Mouse (Mus musculus) liver, embryonic 14.5 days (tissue): ENCODE measurements around the gene Icam1. TPM values are rescaled to one million over a fixed set of nuclear protein-coding genes. Genes with fewer than 3 reads are reported as not detected.
A peak's percentile ranks its signal among the peaks of the same experiment; 100 is the strongest.

Source experiments
- ATAC-seq: fragments of 200-750 bp; cut with Nextera tagmentation; 2 replicates; pipeline ENCODE4 v1.8.0; 2017; ENCODE audit warnings: moderate number of reproducible peaks, mild to moderate bottlenecking, moderate library complexity; ENCODE audit not compliant: insufficient read depth
- DNase-seq, 3 experiments: peaks; one replicate each; pipeline ENCODE4 v3.0.0-alpha.2; 2012 to 2013; ENCODE audit warnings: low read depth in 3 of 3, low spot score in 3 of 3
- H3K27ac ChIP-seq: fragments of 300-500 bp; sonication (generic); 2 replicates; pipeline ENCODE4 v1.5.1; 2014; ENCODE audit warnings: moderate library complexity, mild to moderate bottlenecking, control low read depth, inconsistent platforms
- H3K27me3 ChIP-seq: fragments of 300-500 bp; sonication (generic); 2 replicates; pipeline ENCODE4 v1.6.1; 2014; ENCODE audit warnings: mild to moderate bottlenecking, low read length, moderate library complexity; ENCODE audit not compliant: control insufficient read depth, insufficient read depth
- H3K36me3 ChIP-seq: fragments of 300-500 bp; sonication (generic); replicated peaks from 2 replicates; pipeline ENCODE4 v1.6.1; 2014; ENCODE audit warnings: low read depth; ENCODE audit not compliant: control insufficient read depth, insufficient read depth
- H3K4me1 ChIP-seq, 2 experiments: fragments of 200-500 bp in 1 of 2; fragments of 300-500 bp in 1 of 2; sonication (generic) in 1 of 2; replicated peaks; 2 replicates each; pipeline ENCODE4 v1.6.1; 2012 to 2014; ENCODE audit warnings: antibody characterized with exemption in 1 of 2, inconsistent platforms in 1 of 2, low read length in 1 of 2; ENCODE audit not compliant: control insufficient read depth in 2 of 2, insufficient read depth in 2 of 2
- H3K4me2 ChIP-seq: fragments of 300-500 bp; sonication (generic); 2 replicates; pipeline ENCODE4 v1.6.1; 2014; ENCODE audit warnings: low read depth, mild to moderate bottlenecking, control low read depth, moderate library complexity
- H3K4me3 ChIP-seq, 2 experiments: fragments of 200-500 bp in 1 of 2; fragments of 300-500 bp in 1 of 2; sonication (generic) in 1 of 2; 2 replicates each; pipeline ENCODE4 v1.5.1; 2012 to 2014; ENCODE audit warnings: low read depth in 2 of 2, low read length in 2 of 2, mild to moderate bottlenecking in 2 of 2, control low read depth in 1 of 2, inconsistent platforms in 1 of 2, moderate library complexity in 1 of 2; ENCODE audit not compliant: insufficient read depth in 1 of 2
- H3K9ac ChIP-seq: fragments of 300-500 bp; sonication (generic); replicated peaks from 2 replicates; pipeline ENCODE4 v1.6.1; 2014; ENCODE audit warnings: mild to moderate bottlenecking, control low read depth, moderate library complexity
- H3K9me3 ChIP-seq: fragments of 300-500 bp; sonication (generic); 2 replicates; pipeline ENCODE4 v1.6.1; 2016; ENCODE audit warnings: low read length, mixed read lengths; ENCODE audit not compliant: control insufficient read depth
- CTCF ChIP-seq: IDR thresholded peaks from 2 replicates; pipeline ENCODE4 v1.5.1; 2016; ENCODE audit warnings: antibody characterized with exemption, low read depth, control low read depth
- EP300 ChIP-seq: IDR thresholded peaks from 2 replicates; pipeline ENCODE4 v1.6.1; 2016; ENCODE audit warnings: antibody characterized with exemption, low read depth
- WGBS: fragments of 180-500 bp; shearing (Covaris S2); extraction: QIAGEN DNeasy Blood & Tissue Kit; methylation state at CpG from one replicate; pipeline ENCODE4 v1.1.7; 2014; ENCODE audit not compliant: insufficient replicate concordance; 5-methylcytosine and 5-hydroxymethylcytosine counted together
- polyA plus RNA-seq, 2 experiments: library from polyadenylated mRNA; depleted of rRNA in 1 of 2; stranded (reverse) in 1 of 2; unstranded in 1 of 2; fragments of >200 nt; fragmentation: Nextera tagmentation in 1 of 2; extraction: Ambion mirVana in 1 of 2; gene quantifications; 2 replicates each; pipeline versions ENCODE4 v1.2.1 to v1.2.3; 2012 to 2014

The Icam1 gene
- polyA plus RNA-seq, 2 experiments = 6.9 to 7.9 TPM

- Histone ChIP-seq H3K27ac (no peak overlapping the region), H3K36me3 (no peaks in the 10 kb centered on the region), H3K4me2 (no peak overlapping the region), H3K4me1 (peaks cover 18 to 22% of the 10 kb centered on the region in 2 experiments), H3K9me3 (no peaks in the 10 kb centered on the region), H3K4me3 (no peak overlapping the region), H3K9ac (no peak overlapping the region), H3K27me3 (peaks cover 70% of the 10 kb centered on the region)
- 5% methylated on average over 17 of the region's 17 CpGs for WGBS
- ATAC-seq (no peak), DNase-seq (no peak)
- TF ChIP-seq EP300 (no peak), CTCF (no peak)
Measured at GRCm38 (mm10) chr9:21034481-21035085, 18.8 kb downstream of the Icam1 start.

GRCm38 (mm10) chr9:21035586-21035985 lies 19.8 kb downstream of the Icam1 start:
- Histone ChIP-seq H3K4me2 (no peak overlapping the region), H3K4me1 (peaks cover 28 to 30% of the 10 kb centered on the region in 2 experiments), H3K27me3 (peaks cover 70% of the 10 kb centered on the region), H3K9me3 (no peaks in the 10 kb centered on the region), H3K4me3 (no peak overlapping the region), H3K27ac (no peak overlapping the region), H3K36me3 (no peaks in the 10 kb centered on the region), H3K9ac (no peak overlapping the region)
- ATAC-seq (no peak), DNase-seq (no peak)
- 41% methylated on average over 9 of the region's 9 CpGs for WGBS
- no peak for TF ChIP-seq CTCF
- no peak for TF ChIP-seq EP300

GRCm38 (mm10) chr9:21036161-21036560 lies 20.4 kb downstream of the Icam1 start:
- no peak for TF ChIP-seq CTCF
- TF ChIP-seq EP300 = no peak
- no peaks in the 10 kb centered on the region for H3K9me3 ChIP-seq
- no peak overlapping the region for H3K27ac ChIP-seq
- 7% methylated on average over 20 of the region's 20 CpGs for WGBS
- peaks cover 26 to 30% of the 10 kb centered on the region in 2 experiments for H3K4me1 ChIP-seq
- no peaks in the 10 kb centered on the region for H3K36me3 ChIP-seq
- ATAC-seq = no peak
- H3K27me3 ChIP-seq = peaks cover 70% of the 10 kb centered on the region
- H3K4me3 ChIP-seq = no peak overlapping the region
- H3K4me2 ChIP-seq = no peak overlapping the region
- no peak overlapping the region for H3K9ac ChIP-seq
- DNase-seq = no peak

- H3K4me3 ChIP-seq = no peak overlapping the region
- H3K4me2 ChIP-seq = no peak overlapping the region
- peaks cover 25 to 26% of the 10 kb centered on the region in 2 experiments for H3K4me1 ChIP-seq
- no peaks in the 10 kb centered on the region for H3K9me3 ChIP-seq
- H3K27ac ChIP-seq = no peak overlapping the region
- TF ChIP-seq CTCF (no peak), EP300 (no peak)
- H3K36me3 ChIP-seq = no peaks in the 10 kb centered on the region
- ATAC-seq (no peak), DNase-seq (no peak)
- peaks cover 70% of the 10 kb centered on the region for H3K27me3 ChIP-seq
- WGBS = 6% methylated on average over 22 of the region's 22 CpGs
- no peak overlapping the region for H3K9ac ChIP-seq
Measured at GRCm38 (mm10) chr9:21036666-21037065, 20.9 kb downstream of the Icam1 start.

- no peak overlapping the region for H3K9ac ChIP-seq
- 6% methylated on average over 31 of the region's 31 CpGs for WGBS
- peak overlapping the region in 1 of 2 experiments; percentile 27; a peak in 1 of 4 replicates for H3K4me3 ChIP-seq
- H3K27me3 ChIP-seq = peaks cover 63% of the 10 kb centered on the region
- H3K4me2 ChIP-seq = peak overlapping the region; percentile 43
- no peak for TF ChIP-seq EP300
- no peak for TF ChIP-seq CTCF
- no peaks in the 10 kb centered on the region for H3K36me3 ChIP-seq
- H3K4me1 ChIP-seq = peaks cover 18 to 21% of the 10 kb centered on the region in 2 experiments
- H3K9me3 ChIP-seq = no peaks in the 10 kb centered on the region
- H3K27ac ChIP-seq = no peak overlapping the region
- DNase-seq (no peak), ATAC-seq (no peak)
Measured at GRCm38 (mm10) chr9:21037481-21037891, 21.7 kb downstream of the Icam1 start.
